Mouse (Mus musculus) brain, embryonic 14.5 days (tissue): ENCODE data around the gene Vwce.

Source experiments
- CTCF ChIP-seq: fragments of 200-500 bp; IDR thresholded peaks from 2 replicates; pipeline ENCODE4 v1.5.1; 2012; ENCODE audit warnings: inconsistent platforms, mild to moderate bottlenecking, moderate library complexity, borderline replicate concordance; ENCODE audit not compliant: insufficient read depth, insufficient read length; ENCODE audit errors: extremely low read depth
- POLR2A ChIP-seq: fragments of 200-500 bp; IDR thresholded peaks from 2 replicates; pipeline ENCODE4 v1.6.1; 2012; ENCODE audit warnings: mild to moderate bottlenecking, inconsistent platforms, borderline replicate concordance; ENCODE audit not compliant: poor library complexity, insufficient read depth, insufficient read length, severe bottlenecking; ENCODE audit errors: extremely low read depth

- TF ChIP-seq CTCF (no peak), POLR2A (no peak)
Observed at GRCm38 (mm10) chr19:10708900-10709299, 74.9 kb downstream of the Vwce start.
